Mouse (Mus musculus): ENCODE measurements around the gene Stx12. TPM values are rescaled to one million over a fixed set of nuclear protein-coding genes. Genes with fewer than 3 reads are reported as not detected.

Stx12 gene
- polyA plus RNA-seq, 1 experiment from 2014 or later, result 66.8 TPM

- no peak overlapping the region for H3K4me2 ChIP-seq
- 0 out of 2 replicates have a peak, but pooled peaks have one; percentile 31 for ATAC-seq (replicated peaks; ENCODE audit: insufficient number of reproducible peaks, low FRiP score, low TSS enrichment)
Observed at GRCm38 (mm10) chr4:132807771-132808641, 76.3 kb downstream of the Stx12 start.

GRCm38 (mm10) chr4:132806620-132807191 lies 77.6 kb downstream of the Stx12 start:
- Histone ChIP-seq H3K27me3 (ENCODE audit: control insufficient read depth, insufficient read depth, low read length) (no peaks in the 10 kb centered on the region), H3K4me3 (ENCODE audit: low read depth, low read length) (no peak overlapping the region), H3K4me1 (ENCODE audit: control insufficient read depth, insufficient read depth, low read length) (peaks cover 11% of the 10 kb centered on the region; the same call in 1 of the 2 replicates), H3K9ac (ENCODE audit: low read depth, low read length) (no peak overlapping the region), H3K4me2 (no peak overlapping the region), H3K36me3 (ENCODE audit: control insufficient read depth, insufficient read depth, low read length) (no peaks in the 10 kb centered on the region), H3K9me3 (replicated peaks; ENCODE audit: control insufficient read depth, low read length) (peaks cover 7% of the 10 kb centered on the region; the same call in 1 of the 2 replicates), H3K27ac (ENCODE audit: low read depth, low read length) (no peak overlapping the region)
- WGBS (ENCODE audit: insufficient replicate concordance), result 88% methylated on average over 7 of the region's 7 CpGs
- ATAC-seq (replicated peaks; ENCODE audit: insufficient number of reproducible peaks, low FRiP score, low TSS enrichment), result no peak

More at GRCm38 (mm10) chr4:132807771-132808641, 76.3 kb downstream of the Stx12 start:
- no peaks in the 10 kb centered on the region for H3K27me3 ChIP-seq (ENCODE audit: control insufficient read depth, insufficient read depth, low read length)
- H3K4me3 ChIP-seq (ENCODE audit: low read depth, low read length), result no peak overlapping the region
- peak overlapping the region; percentile 37 for H3K27ac ChIP-seq (ENCODE audit: low read depth, low read length)
- 59% methylated on average over 5 of the region's 5 CpGs for WGBS (ENCODE audit: insufficient replicate concordance)
- peaks cover 11% of the 10 kb centered on the region; the same call in 1 of the 2 replicates for H3K4me1 ChIP-seq (ENCODE audit: control insufficient read depth, insufficient read depth, low read length)
- no peaks in the 10 kb centered on the region for H3K36me3 ChIP-seq (ENCODE audit: control insufficient read depth, insufficient read depth, low read length)
- H3K9me3 ChIP-seq (replicated peaks; ENCODE audit: control insufficient read depth, low read length), result peaks cover 7% of the 10 kb centered on the region; the same call in 1 of the 2 replicates
- H3K9ac ChIP-seq (ENCODE audit: low read depth, low read length), result no peak overlapping the region

- peaks cover 11% of the 10 kb centered on the region; the same call in 1 of the 2 replicates for H3K4me1 ChIP-seq (ENCODE audit: control insufficient read depth, insufficient read depth, low read length)
- H3K27me3 ChIP-seq (ENCODE audit: control insufficient read depth, insufficient read depth, low read length), result no peaks in the 10 kb centered on the region
- no peaks in the 10 kb centered on the region for H3K36me3 ChIP-seq (ENCODE audit: control insufficient read depth, insufficient read depth, low read length)
- ATAC-seq (replicated peaks; ENCODE audit: insufficient number of reproducible peaks, low FRiP score, low TSS enrichment), result no peak
- no peak overlapping the region for H3K27ac ChIP-seq (ENCODE audit: low read depth, low read length)
- no peak overlapping the region for H3K4me3 ChIP-seq (ENCODE audit: low read depth, low read length)
- H3K9ac ChIP-seq (ENCODE audit: low read depth, low read length), result no peak overlapping the region
- WGBS (ENCODE audit: insufficient replicate concordance), result 70% methylated on average over 12 of the region's 12 CpGs
- H3K4me2 ChIP-seq, result no peak overlapping the region
- 0 out of 2 replicates have a peak, but pooled peaks cover 1% of the 10 kb centered on the region for H3K9me3 ChIP-seq (replicated peaks; ENCODE audit: control insufficient read depth, low read length)
Observed at GRCm38 (mm10) chr4:132805599-132806197, 78.6 kb downstream of the Stx12 start.

DNA sequence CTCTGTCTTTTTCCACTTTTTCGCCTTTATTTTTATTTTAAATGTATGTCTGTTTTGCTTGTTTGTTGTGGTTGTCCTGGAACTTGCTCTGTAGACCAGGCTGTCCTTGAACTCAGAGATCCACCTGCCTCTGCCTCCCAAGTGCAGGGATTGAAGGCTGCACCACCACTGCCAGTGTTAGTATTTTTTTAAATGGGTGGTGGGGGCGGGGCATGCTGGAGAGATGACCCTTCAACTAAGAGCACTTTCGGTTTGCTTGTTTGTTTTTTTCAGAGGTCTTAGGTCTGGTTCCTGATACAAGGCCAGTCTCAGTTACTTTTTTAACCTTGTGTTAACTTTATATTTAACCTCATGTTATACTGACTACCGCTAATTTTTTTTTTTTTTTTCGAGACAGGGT lies 79.2 kb downstream of the Stx12 start:
- Histone ChIP-seq H3K4me1 (ENCODE audit: control insufficient read depth, insufficient read depth, low read length) (peaks cover 11% of the 10 kb centered on the region; the same call in 1 of the 2 replicates), H3K4me3 (ENCODE audit: low read depth, low read length) (no peak overlapping the region), H3K27me3 (ENCODE audit: control insufficient read depth, insufficient read depth, low read length) (no peaks in the 10 kb centered on the region), H3K9me3 (replicated peaks; ENCODE audit: control insufficient read depth, low read length) (no peaks in the 10 kb centered on the region), H3K4me2 (no peak overlapping the region), H3K27ac (ENCODE audit: low read depth, low read length) (no peak overlapping the region), H3K9ac (ENCODE audit: low read depth, low read length) (no peak overlapping the region), H3K36me3 (ENCODE audit: control insufficient read depth, insufficient read depth, low read length) (no peaks in the 10 kb centered on the region)
- 78% methylated on average over 5 of the region's 5 CpGs for WGBS (ENCODE audit: insufficient replicate concordance)
- no peak for ATAC-seq (replicated peaks; ENCODE audit: insufficient number of reproducible peaks, low FRiP score, low TSS enrichment)

GRCm38 (mm10) chr4:132804331-132804730 lies 80.0 kb downstream of the Stx12 start:
- Histone ChIP-seq H3K4me2 (no peak overlapping the region), H3K4me3 (ENCODE audit: low read depth, low read length) (no peak overlapping the region), H3K9ac (ENCODE audit: low read depth, low read length) (no peak overlapping the region), H3K9me3 (replicated peaks; ENCODE audit: control insufficient read depth, low read length) (no peaks in the 10 kb centered on the region), H3K27ac (ENCODE audit: low read depth, low read length) (no peak overlapping the region), H3K4me1 (ENCODE audit: control insufficient read depth, insufficient read depth, low read length) (peaks cover 11% of the 10 kb centered on the region; the same call in 1 of the 2 replicates), H3K36me3 (ENCODE audit: control insufficient read depth, insufficient read depth, low read length) (no peaks in the 10 kb centered on the region), H3K27me3 (ENCODE audit: control insufficient read depth, insufficient read depth, low read length) (no peaks in the 10 kb centered on the region)
- WGBS (ENCODE audit: insufficient replicate concordance), result 87% methylated on average over 6 of the region's 6 CpGs
- no peak for ATAC-seq (replicated peaks; ENCODE audit: insufficient number of reproducible peaks, low FRiP score, low TSS enrichment)

GRCm38 (mm10) chr4:132803876-132804275 lies 80.4 kb downstream of the Stx12 start:
- no peak for ATAC-seq (replicated peaks; ENCODE audit: insufficient number of reproducible peaks, low FRiP score, low TSS enrichment)
- Histone ChIP-seq H3K9ac (ENCODE audit: low read depth, low read length) (no peak overlapping the region), H3K4me2 (no peak overlapping the region), H3K9me3 (replicated peaks; ENCODE audit: control insufficient read depth, low read length) (no peaks in the 10 kb centered on the region), H3K4me1 (ENCODE audit: control insufficient read depth, insufficient read depth, low read length) (peaks cover 10% of the 10 kb centered on the region; the same call in 1 of the 2 replicates), H3K36me3 (ENCODE audit: control insufficient read depth, insufficient read depth, low read length) (no peaks in the 10 kb centered on the region), H3K4me3 (ENCODE audit: low read depth, low read length) (no peak overlapping the region), H3K27ac (ENCODE audit: low read depth, low read length) (no peak overlapping the region), H3K27me3 (ENCODE audit: control insufficient read depth, insufficient read depth, low read length) (no peaks in the 10 kb centered on the region)
- 90% methylated on average over 7 of the region's 7 CpGs for WGBS (ENCODE audit: insufficient replicate concordance)

Other genes with a start within 250 kb of the Stx12 start
- 21.5 and 24.4 TPM in 2 replicates for gene Eya3, start 245.5 kb downstream of the Stx12 start, polyA plus RNA-seq (2014; fragmentation: Nextera tagmentation; extraction: Ambion mirVana)
- gene Xkr8, start 152.0 kb downstream of the Stx12 start, polyA plus RNA-seq (2014; fragmentation: Nextera tagmentation; extraction: Ambion mirVana), result 6.1 and 7.2 TPM in 2 replicates
- gene Smpdl3b, start 127.3 kb downstream of the Stx12 start, polyA plus RNA-seq (2014; fragmentation: Nextera tagmentation; extraction: Ambion mirVana), result 6.3 and 8.6 TPM in 2 replicates
- 94.8 and 95.1 TPM in 2 replicates for gene Rpa2, start 116.2 kb downstream of the Stx12 start, polyA plus RNA-seq (2014; fragmentation: Nextera tagmentation; extraction: Ambion mirVana)
- 0.29 and 0.59 TPM in 2 replicates for gene Themis2, start 88.1 kb downstream of the Stx12 start, polyA plus RNA-seq (2014; fragmentation: Nextera tagmentation; extraction: Ambion mirVana)
- gene Ppp1r8, start 41.3 kb downstream of the Stx12 start, polyA plus RNA-seq (2014; fragmentation: Nextera tagmentation; extraction: Ambion mirVana), result 40.3 and 45.5 TPM in 2 replicates
- gene Fam76a, start 38.0 kb upstream of the Stx12 start, polyA plus RNA-seq (2014; fragmentation: Nextera tagmentation; extraction: Ambion mirVana), result 31.2 and 33.4 TPM in 2 replicates
- gene Fgr, start 89.6 kb upstream of the Stx12 start, polyA plus RNA-seq (2014; fragmentation: Nextera tagmentation; extraction: Ambion mirVana), result 0.40 and 0.63 TPM in 2 replicates
- gene Ahdc1, start 126.8 kb upstream of the Stx12 start, polyA plus RNA-seq (2014; fragmentation: Nextera tagmentation; extraction: Ambion mirVana), result 7.0 and 9.1 TPM in 2 replicates
- 37.3 and 55.8 TPM in 2 replicates for gene Wasf2, start 246.0 kb upstream of the Stx12 start, polyA plus RNA-seq (2014; fragmentation: Nextera tagmentation; extraction: Ambion mirVana)